Mouse (Mus musculus) frontal cortex, postnatal 10 days (tissue): ENCODE results near the gene Gm6525.

Experiments
- DNase-seq, 2 experiments: peaks; one replicate each; pipeline ENCODE4 v3.0.0; 2022; ENCODE audit warnings: low spot score in 2 of 2, mixed read lengths in 1 of 2

Gene Gm6525

DNA sequence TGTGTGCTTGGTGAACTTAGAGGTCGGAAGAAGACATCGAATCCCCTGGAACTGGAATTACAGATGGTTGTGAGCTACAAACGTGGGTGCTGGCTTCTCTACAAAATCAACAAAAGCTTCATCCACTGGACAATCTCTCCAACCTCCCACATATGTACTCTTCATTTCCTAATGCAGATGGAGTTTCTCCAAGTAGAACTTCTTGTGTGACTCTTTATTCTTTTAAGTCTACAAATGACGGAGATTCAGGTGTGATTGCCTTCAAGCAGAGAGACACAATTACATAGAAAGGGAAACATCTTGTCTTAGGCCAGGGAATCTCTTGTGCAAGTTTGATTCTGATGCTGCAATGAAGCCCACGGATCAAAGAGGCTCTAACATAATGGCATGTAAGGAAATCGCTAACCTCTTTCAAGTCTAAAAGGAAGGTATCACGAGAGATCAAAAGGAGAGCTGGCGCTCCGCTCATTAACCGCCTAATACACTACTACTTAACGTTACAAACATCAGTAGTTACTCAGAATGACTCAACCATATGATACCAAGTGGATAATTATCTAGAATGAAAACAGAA lies at the start of gene Gm6525:
TSS of gene Gm6525 (plus strand) at position 524 of the 574 bp plus-strand sequence.
- DNase-seq: no peak

DNA sequence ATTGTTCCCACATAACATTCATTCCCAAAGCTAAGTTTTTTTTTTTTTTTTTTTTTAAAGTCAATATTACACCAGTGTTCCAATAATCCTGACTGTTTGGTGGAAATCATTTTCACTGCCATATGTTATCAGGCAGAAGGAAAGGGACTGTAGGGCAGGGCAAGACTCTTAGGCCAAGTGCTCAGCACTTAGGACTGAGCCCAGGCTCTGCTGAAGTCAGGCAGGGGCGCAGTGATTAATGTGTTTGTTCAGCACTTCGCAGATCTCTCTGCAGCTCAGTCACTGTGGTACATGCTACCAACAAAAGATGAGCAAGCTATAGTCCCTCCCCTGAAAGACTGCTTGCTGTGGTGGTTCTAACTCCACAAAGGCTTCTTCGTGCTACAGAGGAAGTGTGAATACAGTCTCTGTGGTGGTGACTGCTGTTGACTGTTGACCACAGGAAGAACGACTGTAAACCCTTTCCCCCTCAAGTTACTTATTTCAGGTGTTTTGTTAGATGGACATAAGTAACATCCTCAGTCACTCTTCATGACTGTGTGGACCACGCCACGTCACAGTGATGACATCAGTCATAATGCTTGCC lies 48.1 kb upstream of the Gm6525 start:
- DNase-seq: no peak

DNA sequence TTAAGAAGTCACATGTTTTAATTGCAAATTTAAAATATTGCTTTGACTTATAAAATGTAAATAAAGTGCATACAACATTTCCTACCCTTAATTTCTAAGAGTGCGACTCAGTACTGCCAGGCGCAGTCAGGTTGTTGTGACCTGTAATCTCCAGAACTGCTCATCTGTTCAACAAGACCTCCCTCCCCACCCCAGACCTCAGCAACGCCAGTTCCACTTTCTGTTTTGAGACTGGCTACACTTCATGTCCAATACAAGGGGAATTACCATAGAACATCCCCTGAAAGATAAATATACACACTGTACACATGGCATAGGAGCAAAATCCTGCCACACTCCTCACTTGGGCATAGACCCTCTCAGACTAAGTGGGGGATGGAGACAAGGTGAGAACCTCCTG lies 47.2 kb upstream of the Gm6525 start:
- DNase-seq: no peak

DNA sequence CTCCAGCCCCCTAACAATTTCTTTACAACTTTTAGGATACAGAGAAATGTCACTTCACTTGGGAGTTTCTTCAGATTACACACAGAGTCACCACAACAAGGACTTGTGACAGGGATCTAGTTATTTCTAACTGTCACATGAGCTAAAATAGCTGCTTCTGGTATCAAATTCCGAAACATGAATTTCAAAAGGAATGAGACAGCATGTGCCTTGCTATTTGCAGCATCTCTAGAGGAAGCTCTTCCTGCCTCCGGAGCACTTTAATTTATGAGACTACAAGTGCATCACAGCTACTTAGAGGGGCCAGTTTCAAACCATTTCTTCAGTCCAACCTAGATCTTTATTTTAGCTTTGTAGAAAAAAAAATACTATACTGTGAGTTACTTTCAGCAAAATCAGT lies 46.5 kb upstream of the Gm6525 start:
- DNase-seq: no peak

DNA sequence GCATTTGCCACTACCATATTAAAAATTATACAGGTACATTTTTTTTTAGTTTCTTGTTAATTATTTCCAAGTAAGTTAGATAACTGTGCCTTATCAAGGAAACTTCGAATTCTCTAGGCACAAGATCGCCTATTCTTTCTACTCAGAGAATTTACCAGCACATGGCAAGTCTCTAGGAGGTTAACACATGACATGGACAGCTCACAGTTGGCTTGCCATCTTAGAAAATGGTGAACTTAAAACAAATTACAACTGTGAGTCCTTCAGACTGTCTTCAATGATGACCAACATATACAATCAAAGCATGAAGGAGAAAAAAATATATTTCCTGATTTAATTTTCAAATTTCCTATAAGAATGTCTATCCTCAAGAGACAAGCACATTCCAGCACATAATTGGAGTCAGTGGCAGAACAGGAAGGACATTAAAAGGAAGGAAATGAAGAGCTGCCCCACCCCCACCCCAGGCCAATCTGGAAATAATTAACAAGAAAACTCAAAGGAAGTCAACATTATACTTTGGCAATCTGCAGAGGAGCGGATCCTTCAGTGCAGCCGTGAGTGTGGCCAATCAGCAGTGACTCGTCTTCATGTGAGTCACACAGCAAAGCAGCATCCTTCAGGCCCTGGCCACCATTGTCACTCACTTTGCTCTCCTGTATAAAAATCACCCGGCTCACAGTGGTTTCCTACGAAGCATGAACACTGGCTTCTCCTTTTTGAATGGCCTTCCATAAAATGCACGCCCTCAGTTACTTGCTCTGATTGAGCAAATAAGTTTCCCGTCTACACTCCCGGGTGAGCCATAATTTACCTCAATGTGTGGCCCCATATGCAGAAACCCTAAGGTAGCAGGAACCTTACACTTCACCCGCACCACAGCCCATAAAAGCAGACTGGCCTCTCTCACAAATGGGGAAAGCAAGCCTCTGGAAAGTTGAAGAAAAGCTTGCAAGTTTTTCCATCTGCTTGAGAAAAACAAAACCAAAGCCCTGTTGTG lies 44.7 kb upstream of the Gm6525 start:
- DNase-seq: no peak

DNA sequence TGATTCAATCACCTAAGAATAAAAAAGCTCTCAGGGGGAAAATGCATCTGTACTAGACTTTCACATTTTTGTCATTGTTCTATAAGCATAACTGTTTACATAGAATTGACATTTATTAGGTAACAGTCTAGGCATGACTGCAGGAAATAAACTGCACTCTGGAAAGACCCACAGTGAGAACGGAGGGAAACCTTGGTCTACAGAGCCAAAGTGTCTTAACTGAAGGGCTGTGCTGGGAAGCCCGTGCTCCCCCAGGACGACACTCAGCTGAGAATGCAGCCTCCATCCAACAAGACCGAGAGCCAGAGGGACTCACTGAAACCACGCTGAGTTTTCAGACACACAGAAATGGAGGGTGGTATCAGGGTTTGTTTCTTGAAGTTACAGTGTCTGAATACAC lies 43.1 kb upstream of the Gm6525 start:
- no peak for DNase-seq

DNA sequence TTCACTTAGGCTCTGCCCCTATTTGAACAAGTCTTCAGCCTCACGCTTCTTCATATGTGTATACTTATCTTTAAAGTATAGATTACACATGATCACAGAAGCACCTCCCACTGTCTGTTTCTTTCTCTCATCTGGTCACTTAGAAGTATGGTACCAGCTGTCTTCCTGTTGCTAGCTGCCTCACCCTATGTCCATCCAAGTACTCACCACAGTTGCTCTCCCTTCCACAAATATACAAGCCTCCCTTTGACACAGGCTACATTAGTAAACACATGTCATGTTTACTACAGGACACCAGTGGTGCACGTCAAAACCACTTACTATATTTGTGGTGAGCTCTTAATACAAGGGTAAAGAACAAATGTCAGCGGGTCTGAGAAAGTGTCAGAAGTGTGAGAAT lies 42.5 kb upstream of the Gm6525 start:
- DNase-seq: no peak

DNA sequence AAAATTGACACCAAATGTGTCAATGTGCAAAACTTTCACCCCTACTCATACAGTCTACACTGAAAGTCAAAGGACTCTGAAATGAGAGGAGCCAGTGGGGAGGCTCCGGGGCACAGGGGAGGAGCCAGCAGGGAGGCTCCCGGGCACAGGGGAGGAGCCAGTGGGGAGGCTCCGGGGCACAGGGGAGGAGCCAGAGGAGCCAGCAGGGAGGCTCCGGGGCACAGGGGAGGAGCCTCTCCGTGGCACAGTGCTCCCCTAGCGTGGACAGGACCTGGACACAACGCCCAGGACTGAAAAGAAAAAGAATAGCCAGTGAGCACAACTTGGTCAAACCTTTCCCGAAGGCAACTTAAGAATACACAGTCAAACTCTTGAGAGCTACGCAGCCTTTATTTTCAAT lies 38.5 kb upstream of the Gm6525 start:
- no peak for DNase-seq

DNA sequence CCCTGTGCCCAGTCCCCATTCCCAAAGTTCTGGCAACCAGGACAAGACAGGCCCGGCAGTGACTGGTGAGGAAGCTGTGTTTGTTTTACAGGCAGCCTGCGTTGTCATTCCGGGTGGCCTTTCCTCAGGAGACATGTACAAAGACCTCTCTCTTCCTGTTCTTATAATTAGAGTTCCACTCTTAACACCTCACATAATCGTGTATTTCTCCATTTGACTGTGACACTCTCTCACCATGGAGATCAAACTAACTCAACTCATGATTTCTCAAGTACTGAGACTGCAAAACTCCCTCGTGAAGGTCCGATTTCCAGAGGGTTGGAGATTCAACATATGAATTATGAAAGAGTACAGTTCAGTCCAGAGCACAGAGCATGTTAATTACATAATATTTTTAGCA lies 38.0 kb upstream of the Gm6525 start:
- DNase-seq: no peak

DNA sequence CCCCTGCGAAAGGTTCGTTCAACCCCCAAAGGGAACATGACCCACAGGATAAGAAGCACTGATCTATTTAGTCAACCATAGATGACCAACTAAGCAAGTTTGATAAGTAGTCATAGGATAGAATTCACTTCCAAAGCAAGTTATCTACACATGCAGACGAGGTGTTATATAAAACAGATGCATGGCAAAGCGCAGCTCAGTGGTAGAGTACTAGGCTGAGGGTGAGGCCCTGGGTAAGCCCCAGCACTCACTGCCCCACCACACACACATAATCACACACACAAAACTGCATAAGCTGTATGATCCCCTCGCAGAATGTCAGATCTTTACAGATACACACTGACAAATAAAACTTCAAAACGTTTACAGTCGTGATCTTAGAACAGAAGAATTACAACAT lies 37.4 kb upstream of the Gm6525 start:
- DNase-seq: no peak

DNA sequence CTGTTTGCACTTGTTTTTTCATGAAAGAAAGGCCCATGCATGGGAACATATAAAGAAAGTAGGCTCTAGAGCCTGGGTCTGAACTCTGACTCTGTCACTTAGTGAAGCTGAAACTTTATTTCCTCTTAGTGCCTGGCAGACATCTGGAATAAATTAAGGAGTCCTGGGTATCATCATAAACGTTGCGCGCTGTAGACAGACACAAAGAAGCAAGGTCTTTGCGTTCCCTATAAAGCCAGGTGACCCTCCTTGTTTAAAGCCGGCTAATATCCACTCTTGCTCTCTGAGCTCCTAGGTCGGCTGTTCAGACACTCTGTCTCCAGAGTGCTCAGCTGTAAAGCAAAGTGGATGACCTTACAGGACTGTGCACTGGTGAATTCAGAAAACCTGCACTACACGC lies 33.0 kb upstream of the Gm6525 start:
- no peak for DNase-seq

DNA sequence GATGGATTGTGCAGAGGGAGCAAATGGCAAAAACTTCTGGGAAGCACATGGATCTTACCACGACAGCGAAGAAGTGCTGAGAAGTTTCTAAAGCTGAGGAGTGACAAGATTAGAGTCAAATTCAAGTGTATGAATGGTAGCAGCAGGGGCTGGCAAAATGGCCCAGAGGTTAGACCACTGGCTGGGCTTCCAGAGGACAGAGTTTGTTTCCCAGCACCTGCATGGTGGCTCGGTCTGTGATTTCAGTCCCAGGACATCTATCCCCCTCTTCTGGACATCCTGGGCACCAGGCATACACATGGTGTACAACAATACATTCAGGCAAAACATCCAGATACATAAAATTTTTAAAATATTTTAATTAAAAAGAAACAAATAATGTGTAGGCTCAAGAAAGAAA lies 24.1 kb upstream of the Gm6525 start:
- DNase-seq: no peak

DNA sequence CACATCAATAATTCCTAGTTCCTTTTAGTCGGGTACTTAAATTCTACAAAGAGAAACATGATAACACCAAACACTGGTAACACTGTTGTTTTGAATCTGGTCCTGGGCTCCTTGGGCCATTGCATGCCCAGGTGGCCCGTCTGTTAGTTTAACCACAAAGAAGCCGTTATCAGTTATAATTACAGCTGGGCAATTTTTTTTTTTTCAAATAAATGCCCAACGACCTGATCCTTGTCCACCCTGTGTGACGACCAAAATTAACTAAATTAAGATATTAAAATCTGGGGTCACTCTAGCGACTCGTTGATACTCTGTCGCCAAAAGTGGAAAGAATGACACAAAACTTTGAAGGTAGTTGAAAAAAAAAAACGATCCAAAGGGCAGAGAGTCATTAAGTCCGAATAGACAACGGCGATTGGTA lies 19.2 kb upstream of the Gm6525 start:
- DNase-seq: no peak

DNA sequence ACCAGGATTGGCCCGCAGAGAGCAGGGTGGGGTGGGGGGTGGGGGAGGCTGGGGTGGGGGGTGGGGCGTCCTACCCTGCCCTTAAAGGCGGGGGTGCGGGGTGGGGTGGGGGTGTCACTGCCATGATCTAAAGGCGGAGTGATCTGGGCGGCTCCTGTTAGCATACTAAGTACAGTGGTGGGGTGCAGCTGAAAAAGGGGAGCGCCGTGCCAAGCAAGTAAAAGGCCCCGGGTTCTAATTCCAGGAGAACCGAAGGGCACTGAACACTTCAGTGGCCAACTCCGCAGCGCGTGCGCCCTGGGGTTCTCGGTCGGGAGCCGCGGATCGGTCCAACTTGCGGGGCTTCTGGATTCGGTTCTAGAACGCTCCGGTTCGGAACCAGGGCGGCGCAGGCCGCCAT lies 18.8 kb upstream of the Gm6525 start:
- no peak for DNase-seq

DNA sequence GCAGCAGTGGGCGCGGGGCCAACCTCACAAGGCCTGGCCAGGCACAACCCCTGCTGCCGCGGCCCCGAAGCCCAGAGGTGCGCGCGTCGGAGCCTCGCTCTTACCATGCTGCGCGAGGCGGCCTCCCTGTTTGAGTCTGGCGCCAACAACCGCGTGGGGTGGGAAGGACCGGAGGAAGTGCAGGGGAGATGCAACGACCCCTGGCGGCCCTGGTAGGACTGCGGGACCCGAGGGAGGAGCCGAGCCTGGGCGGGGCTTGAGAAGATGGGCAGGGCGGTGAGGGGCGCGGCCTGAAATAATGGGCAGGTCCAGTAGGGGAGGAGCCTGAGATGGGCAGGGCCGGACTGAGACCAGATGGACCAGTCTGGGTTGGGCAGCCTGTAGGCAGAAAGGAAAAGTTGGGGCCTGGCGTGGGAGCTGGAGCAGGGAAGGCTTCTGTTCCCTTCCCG lies 18.3 kb upstream of the Gm6525 start, which contains the start of gene Mnd1:
TSS of gene Mnd1 (minus strand) at position 229 of the 449 bp plus-strand sequence.
- DNase-seq: peak; percentile 92 to 96

DNA sequence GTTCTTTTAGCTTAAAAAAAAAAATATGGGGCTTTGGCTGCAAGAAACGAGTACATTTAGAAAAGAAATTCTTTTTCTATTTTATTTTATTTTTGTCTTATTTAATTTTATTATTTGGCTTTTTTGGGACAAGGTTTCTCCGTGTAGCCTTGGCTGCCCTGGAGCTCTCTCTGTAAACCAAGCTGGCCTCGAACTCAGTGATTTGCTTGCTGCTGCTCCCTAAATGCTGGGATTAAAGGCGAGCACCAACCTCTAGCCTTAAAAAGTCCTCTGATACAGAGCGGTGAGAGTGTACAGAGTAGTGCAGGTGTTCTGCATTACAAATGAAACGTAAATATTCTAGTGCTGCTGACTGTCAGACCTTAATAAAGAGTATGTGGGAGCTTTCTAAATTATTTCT lies 17.8 kb upstream of the Gm6525 start:
- no peak for DNase-seq

DNA sequence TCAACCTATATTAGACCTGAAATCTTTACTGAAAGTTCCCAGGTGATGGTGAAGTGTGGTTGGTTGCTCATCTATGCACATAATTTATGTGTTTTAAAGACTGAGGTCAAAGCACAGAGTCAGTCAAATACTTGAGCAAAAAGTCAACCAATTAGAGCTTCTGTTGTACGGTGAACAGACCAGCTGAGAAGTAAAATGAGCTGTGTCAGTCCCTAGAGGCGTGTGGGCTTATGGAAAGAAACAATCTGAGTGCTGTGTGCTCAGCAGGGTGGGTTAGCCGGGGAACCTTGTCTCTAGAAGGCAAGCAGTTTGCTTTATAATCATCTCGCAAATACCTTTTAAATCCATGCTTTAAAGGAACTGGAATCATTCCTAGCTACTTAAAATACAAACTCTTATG lies 16.9 kb upstream of the Gm6525 start:
- no peak for DNase-seq

DNA sequence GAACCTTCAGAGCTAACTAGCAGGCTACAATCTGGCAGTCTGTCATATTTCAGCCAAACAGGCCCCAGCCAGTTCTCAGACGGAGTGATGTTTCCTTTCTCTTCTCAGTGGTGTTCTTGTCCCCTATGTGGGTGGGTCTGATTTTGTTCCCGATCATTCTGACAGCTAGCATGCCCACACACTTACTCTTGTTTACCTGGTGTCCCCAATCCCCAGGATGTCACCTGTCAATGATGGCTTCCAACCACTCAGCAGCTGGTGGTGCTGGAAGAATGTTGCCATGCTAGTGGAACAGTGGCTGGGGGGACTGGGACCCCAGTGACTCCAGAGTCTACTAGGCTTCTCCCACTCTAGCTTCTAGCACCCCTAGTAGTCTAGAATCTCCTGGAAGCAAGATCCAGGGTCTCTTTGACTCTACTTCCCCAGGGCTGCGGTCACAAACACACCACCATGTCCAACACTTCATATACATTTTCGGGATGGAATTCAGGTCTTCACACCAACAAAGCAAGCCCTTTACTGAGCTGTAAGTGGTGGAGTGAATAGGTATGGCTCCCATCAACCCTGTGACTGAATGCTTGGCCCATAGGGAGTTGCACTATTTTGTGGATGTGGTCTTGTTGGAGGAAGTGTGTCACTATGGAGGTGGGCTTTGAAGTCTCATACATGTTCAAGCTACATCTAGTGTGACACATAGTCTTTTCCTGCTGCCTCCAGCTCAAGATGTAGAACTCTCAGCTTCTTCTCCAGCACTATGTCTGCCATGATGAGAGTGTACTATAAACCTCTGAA lies 16.1 kb upstream of the Gm6525 start:
- DNase-seq: no peak

DNA sequence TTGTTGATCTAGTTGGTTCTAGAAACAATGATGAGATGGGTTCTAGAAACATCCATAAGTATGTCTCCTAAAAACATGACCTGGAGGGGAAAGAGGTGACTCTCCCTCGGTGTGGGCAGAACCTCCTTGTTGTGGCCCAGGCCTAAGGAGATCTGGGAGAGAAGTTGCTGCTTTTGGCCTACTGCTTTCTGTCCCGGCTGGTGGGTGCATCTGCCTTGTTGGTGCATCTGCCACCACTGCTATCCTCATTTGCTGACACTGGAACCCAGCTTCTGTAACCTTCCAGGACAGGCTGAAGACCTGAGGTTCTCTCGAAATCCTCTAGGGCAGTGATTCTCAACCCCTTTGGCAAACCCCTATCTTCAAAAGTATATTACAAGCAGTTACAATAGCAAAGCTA lies 8.5 kb upstream of the Gm6525 start:
- DNase-seq: no peak

DNA sequence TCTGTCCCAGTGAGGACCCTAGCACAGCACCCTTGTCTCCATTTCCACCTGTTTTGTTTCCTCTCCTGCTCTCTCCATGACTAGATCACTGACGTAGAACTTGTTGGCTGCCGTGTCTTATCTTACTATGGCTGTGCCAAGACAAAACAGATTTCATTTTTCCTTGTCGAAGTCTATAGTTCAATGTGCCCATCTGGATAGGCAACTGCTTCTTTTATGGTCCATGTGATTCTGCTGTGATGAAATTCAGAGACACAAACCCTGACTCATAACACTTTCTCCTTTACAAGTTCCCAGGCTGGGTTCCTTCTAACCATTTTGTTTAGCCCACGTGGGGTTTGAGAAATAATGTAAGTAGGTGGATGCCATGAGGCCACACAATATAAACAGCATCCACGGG lies 7.8 kb upstream of the Gm6525 start:
- no peak for DNase-seq

DNA sequence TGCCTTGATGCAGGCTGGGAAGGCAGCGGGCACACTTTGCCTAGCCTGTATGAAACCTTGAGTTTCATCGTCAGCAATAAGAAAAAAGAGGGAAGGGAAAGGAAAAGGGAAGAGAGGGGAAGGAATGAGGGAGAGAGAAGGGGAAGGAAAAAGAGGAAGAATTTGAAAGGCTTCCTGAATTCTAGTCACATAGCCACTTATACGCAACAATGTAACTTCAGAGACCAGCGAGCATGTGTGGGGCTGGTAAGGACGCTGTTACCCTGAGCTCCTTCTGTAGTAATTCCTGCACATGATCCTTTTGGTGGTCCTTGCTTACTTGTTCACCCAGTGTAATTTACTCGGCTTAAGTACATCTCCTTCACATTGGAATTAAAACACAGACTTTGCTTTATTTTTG lies 5.0 kb upstream of the Gm6525 start:
- DNase-seq: no peak
